Mouse (Mus musculus) intestine, postnatal 0 days (tissue): ENCODE measurements around the gene Amz2. TPM values are rescaled to one million over a fixed set of nuclear protein-coding genes. Genes with fewer than 3 reads are reported as not detected.

Experiments
- ATAC-seq: fragments of 200-750 bp; cut with Nextera tagmentation; 2 replicates; pipeline ENCODE4 v1.8.0; 2017; ENCODE audit warnings: mild to moderate bottlenecking, moderate TSS enrichment, moderate library complexity
- H3K27ac ChIP-seq: fragments of 300-500 bp; sonication (generic); 2 replicates; pipeline ENCODE4 v1.5.1; 2014; ENCODE audit warnings: mild to moderate bottlenecking, low read depth, low read length, moderate library complexity
- H3K27me3 ChIP-seq: fragments of 300-500 bp; sonication (generic); replicated peaks from 2 replicates; pipeline ENCODE4 v1.6.1; 2014; ENCODE audit warnings: low read length, mixed read lengths; ENCODE audit not compliant: control insufficient read depth, insufficient read depth
- H3K36me3 ChIP-seq: fragments of 300-500 bp; sonication (generic); 2 replicates; pipeline ENCODE4 v1.6.1; 2014; ENCODE audit warnings: mild to moderate bottlenecking, moderate library complexity; ENCODE audit not compliant: control insufficient read depth, insufficient read depth
- H3K4me1 ChIP-seq: fragments of 300-500 bp; sonication (generic); replicated peaks from 2 replicates; pipeline ENCODE4 v1.6.1; 2014; ENCODE audit warnings: antibody characterized with exemption, low read length, mixed read lengths; ENCODE audit not compliant: control insufficient read depth, insufficient read depth
- H3K4me2 ChIP-seq: fragments of 300-500 bp; sonication (generic); replicated peaks from 2 replicates; pipeline ENCODE4 v1.6.1; 2014; ENCODE audit warnings: low read depth, mild to moderate bottlenecking, moderate library complexity
- H3K4me3 ChIP-seq: fragments of 300-500 bp; sonication (generic); 2 replicates; pipeline ENCODE4 v1.5.1; 2014; ENCODE audit warnings: low read depth, low read length
- H3K9ac ChIP-seq: fragments of 300-500 bp; sonication (generic); 2 replicates; pipeline ENCODE4 v1.6.1; 2014; ENCODE audit warnings: mild to moderate bottlenecking, low read depth, low read length
- H3K9me3 ChIP-seq: fragments of 300-500 bp; sonication (generic); 2 replicates; pipeline ENCODE4 v1.6.1; 2016; ENCODE audit warnings: mixed run types; ENCODE audit not compliant: control insufficient read depth
- CTCF ChIP-seq: sonication (generic); IDR thresholded peaks from 2 replicates; pipeline ENCODE4 v1.5.1; 2016; ENCODE audit warnings: low read depth, mild to moderate bottlenecking, control low read depth, antibody characterized with exemption, moderate library complexity
- WGBS: fragments of 180-500 bp; shearing (Covaris S2); extraction: QIAGEN DNeasy Blood & Tissue Kit; methylation state at CpG from one replicate; pipeline ENCODE4 v1.1.7; 2014; 5-methylcytosine and 5-hydroxymethylcytosine counted together
- polyA plus RNA-seq: library from polyadenylated mRNA; unstranded; fragments of >200 nt; fragmentation: Nextera tagmentation; extraction: Ambion mirVana; gene quantifications from 2 replicates; pipeline ENCODE4 v1.2.1, GENCODE M21; 2015

The Amz2 gene
- polyA plus RNA-seq, 1 experiment from 2014 or later = 22.7 TPM

DNA sequence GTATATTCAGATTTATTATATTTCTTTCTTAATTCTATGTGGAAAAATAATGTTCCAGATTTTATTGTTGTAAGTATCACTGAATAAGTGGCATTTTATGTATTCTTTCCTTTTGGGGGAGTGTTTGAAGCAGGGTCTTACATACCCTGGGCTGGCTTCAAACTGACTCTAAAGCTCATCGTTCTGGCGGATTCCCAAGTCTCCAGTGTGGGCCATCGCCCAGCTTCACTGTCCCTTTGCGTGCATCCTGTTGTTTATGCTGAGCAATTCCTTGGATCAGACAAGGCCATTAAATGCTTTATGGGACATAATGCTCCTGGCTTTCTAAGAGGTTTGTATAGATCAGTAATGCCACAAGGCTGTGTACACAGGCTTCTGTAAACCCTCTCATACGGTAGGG, 36.7 kb upstream of the Amz2 start:
- no peak overlapping the region for H3K27ac ChIP-seq
- no peak overlapping the region for H3K4me3 ChIP-seq
- no peak for TF ChIP-seq CTCF
- H3K27me3 ChIP-seq = no peaks in the 10 kb centered on the region
- H3K36me3 ChIP-seq = peaks cover 15% of the 10 kb centered on the region; the same call in 1 of the 2 replicates
- WGBS = 64% methylated on average over 5 of the region's 5 CpGs
- no peaks in the 10 kb centered on the region for H3K9me3 ChIP-seq
- no peaks in the 10 kb centered on the region; the same call in 1 of the 2 replicates for H3K4me1 ChIP-seq
- no peak overlapping the region for H3K9ac ChIP-seq
- ATAC-seq = no peak
- H3K4me2 ChIP-seq = no peak overlapping the region

DNA sequence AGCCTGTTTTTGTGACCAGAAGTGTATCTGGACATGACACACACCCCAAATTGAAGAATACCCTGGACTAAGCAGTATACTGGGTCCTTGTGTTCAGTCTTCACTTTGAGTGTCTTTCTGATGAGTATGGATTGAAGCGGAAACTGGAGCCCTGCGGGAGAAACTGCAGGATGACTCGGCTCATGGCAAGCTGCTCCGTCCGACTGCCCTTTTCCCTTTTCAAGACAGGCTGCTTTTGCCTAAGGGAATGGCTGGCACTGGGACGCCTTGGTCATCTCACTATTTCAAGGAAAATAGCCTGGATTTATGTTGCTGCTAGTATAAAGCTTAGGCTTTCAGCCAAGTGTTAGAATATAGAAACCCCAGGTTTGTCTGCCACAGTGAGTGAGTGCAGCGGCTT, 34.5 kb upstream of the Amz2 start:
- Histone ChIP-seq H3K4me1 (no peaks in the 10 kb centered on the region), H3K27me3 (no peaks in the 10 kb centered on the region), H3K9ac (no peak overlapping the region), H3K9me3 (no peaks in the 10 kb centered on the region), H3K27ac (no peak overlapping the region), H3K4me3 (no peak overlapping the region), H3K4me2 (no peak overlapping the region), H3K36me3 (peaks cover 29% of the 10 kb centered on the region)
- no peak for TF ChIP-seq CTCF
- no peak for ATAC-seq
- 84% methylated on average over 7 of the region's 7 CpGs for WGBS

- Histone ChIP-seq H3K4me1 (no peaks in the 10 kb centered on the region), H3K36me3 (peaks cover 35% of the 10 kb centered on the region), H3K27me3 (no peaks in the 10 kb centered on the region), H3K4me3 (no peak overlapping the region), H3K27ac (no peak overlapping the region), H3K9me3 (no peaks in the 10 kb centered on the region), H3K9ac (no peak overlapping the region), H3K4me2 (no peak overlapping the region)
- no peak for TF ChIP-seq CTCF
- WGBS = 71% methylated on average over 7 of the region's 7 CpGs
- ATAC-seq = no peak
These were observed 34.0 kb upstream of the Amz2 start for GRCm38 (mm10) chr11:109391760-109392159.

GRCm38 (mm10) chr11:109392601-109393000, 33.1 kb upstream of the Amz2 start:
- ATAC-seq = no peak
- peaks cover 43% of the 10 kb centered on the region for H3K36me3 ChIP-seq
- no peak overlapping the region for H3K9ac ChIP-seq
- no peak overlapping the region for H3K4me3 ChIP-seq
- TF ChIP-seq CTCF = no peak
- no peak overlapping the region for H3K27ac ChIP-seq
- no peaks in the 10 kb centered on the region for H3K27me3 ChIP-seq
- H3K9me3 ChIP-seq = no peaks in the 10 kb centered on the region
- no peak overlapping the region for H3K4me2 ChIP-seq
- WGBS = 76% methylated on average over 9 of the region's 9 CpGs
- H3K4me1 ChIP-seq = no peaks in the 10 kb centered on the region

DNA sequence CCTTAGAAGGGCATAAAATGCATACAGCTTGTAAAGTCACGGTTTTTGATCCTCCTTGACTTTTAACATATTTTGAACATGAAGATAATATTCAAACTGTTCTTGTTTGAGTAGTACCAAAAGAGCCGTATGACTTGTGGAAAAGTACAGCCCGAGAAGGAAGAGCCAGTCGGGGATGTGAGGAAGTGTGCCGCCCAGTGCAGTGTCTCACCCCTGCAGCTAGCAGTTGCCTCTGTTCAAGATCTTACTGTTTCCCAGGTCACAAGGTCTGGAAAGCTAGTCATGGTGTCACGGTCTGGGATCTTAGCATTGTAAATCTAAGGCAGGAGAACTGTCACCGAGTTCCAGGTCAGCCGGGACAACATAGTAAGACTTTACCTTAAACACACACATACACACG, 31.0 kb upstream of the Amz2 start:
- 81% methylated on average over 9 of the region's 9 CpGs for WGBS
- no peaks in the 10 kb centered on the region for H3K4me1 ChIP-seq
- H3K4me3 ChIP-seq = no peak overlapping the region
- no peak for TF ChIP-seq CTCF
- peaks cover 59% of the 10 kb centered on the region for H3K36me3 ChIP-seq
- H3K9ac ChIP-seq = no peak overlapping the region
- no peak overlapping the region for H3K27ac ChIP-seq
- no peaks in the 10 kb centered on the region for H3K9me3 ChIP-seq
- no peak for ATAC-seq
- H3K4me2 ChIP-seq = no peak overlapping the region
- no peaks in the 10 kb centered on the region for H3K27me3 ChIP-seq

DNA sequence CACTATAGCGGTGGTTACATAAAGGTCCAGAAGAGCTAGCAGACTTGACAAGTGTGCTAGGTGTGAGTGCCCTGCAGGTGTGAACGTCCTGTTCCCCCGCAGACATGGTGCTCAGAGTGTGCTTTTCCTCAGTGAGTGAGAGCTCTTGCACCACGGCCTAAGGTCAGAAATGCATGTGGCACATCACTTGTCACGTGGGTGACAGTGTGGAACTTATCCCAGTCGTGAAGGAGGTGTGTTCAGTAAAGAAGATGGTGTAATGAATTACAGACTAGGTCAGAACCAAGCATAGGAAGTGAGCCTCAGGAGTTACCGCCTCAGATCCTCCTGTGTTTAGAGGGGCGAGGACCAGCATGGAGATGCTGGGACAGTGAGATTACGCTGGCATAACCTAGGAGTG, 30.5 kb upstream of the Amz2 start:
- Histone ChIP-seq H3K27me3 (no peaks in the 10 kb centered on the region), H3K36me3 (peaks cover 59% of the 10 kb centered on the region), H3K27ac (no peak overlapping the region), H3K4me1 (no peaks in the 10 kb centered on the region), H3K4me2 (no peak overlapping the region), H3K9me3 (no peaks in the 10 kb centered on the region), H3K4me3 (no peak overlapping the region), H3K9ac (no peak overlapping the region)
- ATAC-seq = no peak
- WGBS = 85% methylated on average over 9 of the region's 9 CpGs
- TF ChIP-seq CTCF = no peak

DNA sequence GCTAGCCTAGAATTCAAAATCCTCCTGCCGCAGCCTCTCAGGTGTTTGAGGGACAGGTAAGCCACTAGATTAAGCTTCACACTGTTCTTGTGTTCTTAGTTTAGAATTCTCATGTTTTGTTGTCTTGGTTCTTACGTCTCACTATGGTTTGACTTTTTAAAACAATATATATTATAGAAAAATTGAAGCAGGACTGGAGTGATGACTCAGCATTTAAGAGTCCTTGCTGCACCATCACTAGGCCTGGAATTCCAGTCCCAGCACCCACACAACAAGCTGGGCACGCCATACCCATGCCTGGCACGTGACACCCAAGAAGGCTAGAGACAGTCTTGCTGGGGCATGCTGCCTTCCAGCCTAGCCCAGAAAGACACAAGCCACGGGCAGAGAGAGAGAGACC, 19.3 kb upstream of the Amz2 start:
- 91% methylated on average over 5 of the region's 5 CpGs for WGBS
- no peak for TF ChIP-seq CTCF
- Histone ChIP-seq H3K4me3 (no peak overlapping the region), H3K4me2 (no peak overlapping the region), H3K36me3 (no peaks in the 10 kb centered on the region), H3K27ac (no peak overlapping the region), H3K9me3 (no peaks in the 10 kb centered on the region), H3K27me3 (no peaks in the 10 kb centered on the region), H3K9ac (no peak overlapping the region), H3K4me1 (no peaks in the 10 kb centered on the region)
- ATAC-seq = no peak
